Mouse (Mus musculus): ENCODE data around the gene Erh.

DNA sequence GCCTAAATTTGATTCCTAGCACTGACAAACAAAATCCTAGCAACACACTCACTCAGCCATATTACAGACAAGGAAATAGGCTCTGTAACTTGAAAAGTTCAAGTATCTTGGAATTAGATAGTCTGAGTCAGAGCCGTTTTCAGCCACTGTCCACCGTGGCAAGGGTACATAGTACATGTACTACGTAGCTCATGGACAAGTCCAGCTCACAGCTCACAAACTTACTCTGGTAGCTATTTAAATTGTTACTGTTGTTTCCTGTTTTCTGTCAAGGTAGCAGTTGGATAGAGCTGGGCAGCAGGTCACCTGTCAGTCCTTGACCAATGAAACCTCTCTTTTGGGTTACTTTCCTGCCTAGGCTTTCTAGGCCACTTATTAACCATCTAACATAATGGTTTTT, 2.2 kb upstream of the Erh start:
- no peak for TF ChIP-seq POLR2A (IDR thresholded peaks at IDR 0.05; ENCODE audit: borderline replicate concordance, insufficient read depth, low read length)
- no peak for TF ChIP-seq CTCF (IDR thresholded peaks at IDR 0.05; ENCODE audit: borderline replicate concordance, insufficient read depth, low read depth, low read length)
